Mouse (Mus musculus) lung, embryonic 14.5 days (tissue): ENCODE results near the gene Elavl4. TPM values are rescaled to one million over a fixed set of nuclear protein-coding genes. Genes with fewer than 3 reads are reported as not detected.

Experiments used
- ATAC-seq: fragments of 200-750 bp; cut with Nextera tagmentation; 2 replicates; pipeline ENCODE4 v1.8.0; 2017; ENCODE audit warnings: mild to moderate bottlenecking, moderate TSS enrichment, moderate library complexity; ENCODE audit not compliant: insufficient read depth
- DNase-seq: peaks from one replicate; pipeline ENCODE4 v3.0.0-alpha.2; 2015
- H3K27ac ChIP-seq: fragments of 300-500 bp; sonication (generic); 2 replicates; pipeline ENCODE4 v1.5.1; 2014; ENCODE audit warnings: low read depth, mild to moderate bottlenecking, moderate library complexity
- H3K27me3 ChIP-seq: fragments of 300-500 bp; sonication (generic); 2 replicates; pipeline ENCODE4 v1.6.1; 2014; ENCODE audit warnings: low read length, control low read depth; ENCODE audit not compliant: insufficient read depth
- H3K36me3 ChIP-seq: fragments of 300-500 bp; sonication (generic); 2 replicates; pipeline ENCODE4 v1.6.1; 2014; ENCODE audit warnings: control low read depth; ENCODE audit not compliant: insufficient read depth
- H3K4me1 ChIP-seq: fragments of 300-500 bp; sonication (generic); 2 replicates; pipeline ENCODE4 v1.6.1; 2014; ENCODE audit warnings: antibody characterized with exemption, control low read depth; ENCODE audit not compliant: insufficient read depth
- H3K4me2 ChIP-seq: fragments of 300-500 bp; sonication (generic); 2 replicates; pipeline ENCODE4 v1.6.1; 2014; ENCODE audit warnings: mild to moderate bottlenecking
- H3K4me3 ChIP-seq: fragments of 300-500 bp; sonication (generic); 2 replicates; pipeline ENCODE4 v1.5.1; 2014; ENCODE audit warnings: low read depth, low read length
- H3K9ac ChIP-seq: fragments of 300-500 bp; sonication (generic); 2 replicates; pipeline ENCODE4 v1.6.1; 2014
- H3K9me3 ChIP-seq: fragments of 300-500 bp; sonication (generic); 2 replicates; pipeline ENCODE4 v1.6.1; 2016; ENCODE audit warnings: low read depth, low read length, control low read depth
- CTCF ChIP-seq: IDR thresholded peaks from 2 replicates; pipeline ENCODE4 v1.5.1; 2016; ENCODE audit warnings: antibody characterized with exemption, low read depth
- WGBS: fragments of 180-500 bp; shearing (Covaris S2); extraction: QIAGEN DNeasy Blood & Tissue Kit; methylation state at CpG from one replicate; pipeline ENCODE4 v1.1.7; 2014; 5-methylcytosine and 5-hydroxymethylcytosine counted together
- polyA plus RNA-seq: library from polyadenylated mRNA; unstranded; fragments of >200 nt; fragmentation: Nextera tagmentation; extraction: Ambion mirVana; gene quantifications from 2 replicates; pipeline ENCODE4 v1.2.1, GENCODE M21; 2014

Elavl4 gene
- polyA plus RNA-seq = 1.9 and 2.6 TPM in 2 replicates

GRCm38 (mm10) chr4:110351178-110352000 is at the start of gene Elavl4:
Elavl4 (minus strand) TSS chr4:110351909.
- Histone ChIP-seq H3K9me3 (no peaks in the 10 kb centered on the region), H3K27me3 (no peaks in the 10 kb centered on the region), H3K9ac (peak within 1 kb of the TSS; percentile 56), H3K36me3 (no peaks in the 10 kb centered on the region), H3K4me3 (peak within 1 kb of the TSS; percentile 61), H3K4me1 (no peaks in the 10 kb centered on the region), H3K4me2 (peak within 1 kb of the TSS; percentile 62), H3K27ac (peak within 1 kb of the TSS; percentile 72; the same call in 1 of the 2 replicates)
- ATAC-seq (peak; percentile 97), DNase-seq (peak; percentile 85)
- TF ChIP-seq CTCF = peak; percentile 82
- WGBS = under 1% methylated on average over 75 of the region's 75 CpGs

GRCm38 (mm10) chr4:110397618-110398045 is 45.9 kb upstream of the Elavl4 start, which contains the start of gene Agbl4:
Agbl4 (plus strand) TSS chr4:110397661.
- peak within 1 kb of the TSS; percentile 71 for H3K4me2 ChIP-seq
- no peaks in the 10 kb centered on the region for H3K4me1 ChIP-seq
- peak within 1 kb of the TSS; percentile 40 for H3K9ac ChIP-seq
- no peaks in the 10 kb centered on the region for H3K36me3 ChIP-seq
- no peaks in the 10 kb centered on the region for H3K27me3 ChIP-seq
- H3K9me3 ChIP-seq = no peaks in the 10 kb centered on the region
- peak within 1 kb of the TSS; percentile 45 for H3K4me3 ChIP-seq
- under 1% methylated on average over 27 of the region's 27 CpGs for WGBS
- no peak for TF ChIP-seq CTCF
- H3K27ac ChIP-seq = no peak within 1 kb of the TSS
- DNase-seq (peak; percentile 89), ATAC-seq (peak; percentile 100)

- ATAC-seq = no peak
- H3K36me3 ChIP-seq = no peaks in the 10 kb centered on the region
- H3K9ac ChIP-seq = no peak overlapping the region
- no peak for DNase-seq
- no peak overlapping the region for H3K4me3 ChIP-seq
- no peak overlapping the region for H3K27ac ChIP-seq
- H3K4me2 ChIP-seq = no peak overlapping the region
- no peaks in the 10 kb centered on the region for H3K27me3 ChIP-seq
- no peaks in the 10 kb centered on the region for H3K4me1 ChIP-seq
- no peaks in the 10 kb centered on the region for H3K9me3 ChIP-seq
- whole genome bisulfite sequencing = 73% methylated on average over 5 of the region's 5 CpGs
- no peak for TF ChIP-seq CTCF
Measured at GRCm38 (mm10) chr4:110396221-110396620, 44.5 kb upstream of the Elavl4 start.

- H3K4me2 ChIP-seq = no peak overlapping the region
- no peaks in the 10 kb centered on the region for H3K27me3 ChIP-seq
- ATAC-seq (no peak), DNase-seq (no peak)
- no peak overlapping the region for H3K4me3 ChIP-seq
- no peak overlapping the region for H3K27ac ChIP-seq
- WGBS = 71% methylated on average over 2 of the region's 2 CpGs
- no peak for TF ChIP-seq CTCF
- H3K36me3 ChIP-seq = no peaks in the 10 kb centered on the region
- no peak overlapping the region for H3K9ac ChIP-seq
- no peaks in the 10 kb centered on the region for H3K4me1 ChIP-seq
- H3K9me3 ChIP-seq = no peaks in the 10 kb centered on the region
Measured at GRCm38 (mm10) chr4:110360568-110360967, 8.9 kb upstream of the Elavl4 start.

- peak overlapping the region; percentile 62 for H3K4me2 ChIP-seq
- peak overlapping the region; percentile 56 for H3K9ac ChIP-seq
- DNase-seq = no peak
- no peaks in the 10 kb centered on the region for H3K4me1 ChIP-seq
- no peak overlapping the region for H3K27ac ChIP-seq
- 5% methylated on average over 5 of the region's 5 CpGs for WGBS
- no peak for TF ChIP-seq CTCF
- no peak; the same call in 1 of the 2 replicates for ATAC-seq
- peak overlapping the region; percentile 61 for H3K4me3 ChIP-seq
- no peaks in the 10 kb centered on the region for H3K9me3 ChIP-seq
- no peaks in the 10 kb centered on the region for H3K36me3 ChIP-seq
- no peaks in the 10 kb centered on the region for H3K27me3 ChIP-seq
Measured at GRCm38 (mm10) chr4:110352001-110352369, 276 bp upstream of the Elavl4 start.

GRCm38 (mm10) chr4:110350856-110351177 is 892 bp downstream of the Elavl4 start:
- WGBS = 10% methylated on average over 6 of the region's 6 CpGs
- H3K4me3 ChIP-seq = peak overlapping the region; percentile 61
- H3K9me3 ChIP-seq = no peaks in the 10 kb centered on the region
- TF ChIP-seq CTCF = no peak
- peak overlapping the region; percentile 56 for H3K9ac ChIP-seq
- ATAC-seq (no peak), DNase-seq (no peak)
- H3K4me1 ChIP-seq = no peaks in the 10 kb centered on the region
- H3K4me2 ChIP-seq = peak overlapping the region; percentile 62
- no peak overlapping the region for H3K27ac ChIP-seq
- no peaks in the 10 kb centered on the region for H3K27me3 ChIP-seq
- H3K36me3 ChIP-seq = no peaks in the 10 kb centered on the region

GRCm38 (mm10) chr4:110323912-110324311 is 27.8 kb downstream of the Elavl4 start:
- Histone ChIP-seq H3K36me3 (no peaks in the 10 kb centered on the region), H3K4me2 (no peak overlapping the region), H3K27ac (no peak overlapping the region), H3K4me3 (no peak overlapping the region), H3K4me1 (no peaks in the 10 kb centered on the region), H3K27me3 (no peaks in the 10 kb centered on the region), H3K9ac (no peak overlapping the region), H3K9me3 (no peaks in the 10 kb centered on the region)
- TF ChIP-seq CTCF = 0 out of 2 replicates have a peak, but pooled peaks have one; percentile 17
- DNase-seq (peak; percentile 38), ATAC-seq (no peak)
- 51% methylated on average over 3 of the region's 3 CpGs for WGBS
